Mouse (Mus musculus) bone marrow macrophage, adult 2 months (primary cell): ENCODE measurements around the gene Lrrc8c.

Experiments used
- CTCF ChIP-seq: IDR thresholded peaks from 2 replicates; pipeline ENCODE4 v1.5.1; 2012; ENCODE audit warnings: low read depth, mild to moderate bottlenecking, low read length, moderate library complexity
- POLR2A ChIP-seq: IDR thresholded peaks from 2 replicates; pipeline ENCODE4 v1.6.1; 2012; ENCODE audit warnings: mild to moderate bottlenecking, low read depth, low read length, borderline replicate concordance

- TF ChIP-seq CTCF (no peak), POLR2A (no peak)
These were observed 24.0 kb upstream of the Lrrc8c start for GRCm38 (mm10) chr5:105494918-105495901.
